Mouse (Mus musculus) MEL (cell line): Measurements from ENCODE around the gene Trpm2. TPM values are rescaled to one million over a fixed set of nuclear protein-coding genes. Genes with fewer than 3 reads are reported as not detected.

Experiments used
- DNase-seq: peaks from one replicate; pipeline ENCODE4 v3.0.0; 2011; ENCODE audit warnings: low read depth, low spot score
- H3K27ac ChIP-seq: 2 replicates; pipeline ENCODE4 v1.5.1; 2012; ENCODE audit warnings: low read depth, mild to moderate bottlenecking, control low read depth, low read length, moderate library complexity; ENCODE audit not compliant: control insufficient read depth
- H3K27me3 ChIP-seq, 2 experiments: fragments of 150-350 bp in 1 of 2; sonication (generic) in 1 of 2; 2 replicates each; pipeline ENCODE4 v1.6.1; 2012; ENCODE audit warnings: low read length in 2 of 2, mild to moderate bottlenecking in 2 of 2, improper control_type of control experiment in 1 of 2, moderate library complexity in 1 of 2; ENCODE audit not compliant: insufficient read depth in 2 of 2, control insufficient read depth in 1 of 2
- H3K36me3 ChIP-seq, 2 experiments: 2 replicates each; pipeline ENCODE4 v1.6.1; 2012 to 2014; ENCODE audit warnings: low read length in 2 of 2, improper control_type of control experiment in 1 of 2, inconsistent platforms in 1 of 2, mild to moderate bottlenecking in 1 of 2; ENCODE audit not compliant: insufficient read depth in 2 of 2, control insufficient read depth in 1 of 2
- H3K4me1 ChIP-seq, 2 experiments: fragments of 150-350 bp in 1 of 2; sonication (generic) in 1 of 2; 2 replicates each; pipeline ENCODE4 v1.6.1; 2012; ENCODE audit warnings: low read length in 2 of 2, improper control_type of control experiment in 1 of 2, mild to moderate bottlenecking in 1 of 2; ENCODE audit not compliant: insufficient read depth in 2 of 2, control insufficient read depth in 1 of 2
- H3K4me3 ChIP-seq, 2 experiments: fragments of 150-350 bp in 1 of 2; sonication (generic) in 1 of 2; 2 replicates each; pipeline ENCODE4 v1.5.1; 2012; ENCODE audit warnings: low read depth in 2 of 2, low read length in 2 of 2, mild to moderate bottlenecking in 2 of 2, moderate library complexity in 2 of 2, control low read depth in 1 of 2, improper control_type of control experiment in 1 of 2; ENCODE audit not compliant: control insufficient read depth in 1 of 2, insufficient read depth in 1 of 2
- H3K79me2 ChIP-seq: 2 replicates; pipeline ENCODE4 v1.6.1; 2012; ENCODE audit warnings: mild to moderate bottlenecking, low read length, moderate library complexity; ENCODE audit not compliant: control insufficient read depth, poor library complexity, insufficient read depth
- H3K9ac ChIP-seq: 2 replicates; pipeline ENCODE4 v1.6.1; 2012; ENCODE audit warnings: low read depth, mild to moderate bottlenecking, control low read depth, low read length, moderate library complexity; ENCODE audit not compliant: control insufficient read depth, poor library complexity, severe bottlenecking
- H3K9me3 ChIP-seq: fragments of 150-350 bp; sonication (generic); replicated peaks from 2 replicates; pipeline ENCODE4 v1.6.1; 2012; ENCODE audit warnings: mild to moderate bottlenecking, low read length, improper control_type of control experiment, moderate library complexity; ENCODE audit not compliant: insufficient read depth
- BHLHE40 ChIP-seq: IDR thresholded peaks from 2 replicates; pipeline ENCODE4 v1.6.1; 2012; ENCODE audit warnings: low read depth, mild to moderate bottlenecking, inconsistent platforms, low read length, improper control_type of control experiment, borderline replicate concordance
- CHD1 ChIP-seq: IDR thresholded peaks from 2 replicates; pipeline ENCODE4 v1.6.1; 2012; ENCODE audit warnings: low read depth, mild to moderate bottlenecking, inconsistent platforms, low read length, improper control_type of control experiment
- CHD2 ChIP-seq: IDR thresholded peaks from 2 replicates; pipeline ENCODE4 v1.6.1; 2011; ENCODE audit warnings: low read length, improper control_type of control experiment
- CTCF ChIP-seq, 3 experiments: IDR thresholded peaks in 2 of 3; conservative IDR thresholded peaks in 1 of 3; 2 replicates each; pipeline ENCODE4 v1.5.1; 2011 to 2012; ENCODE audit warnings: low read length in 3 of 3, low read depth in 2 of 3, mild to moderate bottlenecking in 2 of 3, improper control_type of control experiment in 1 of 3, inconsistent platforms in 1 of 3, mixed read lengths in 1 of 3, moderate library complexity in 1 of 3; ENCODE audit not compliant: control insufficient read depth in 1 of 3, insufficient read depth in 1 of 3, poor library complexity in 1 of 3, severe bottlenecking in 1 of 3
- E2F4 ChIP-seq: IDR thresholded peaks from 2 replicates; pipeline ENCODE4 v1.6.1; 2011; ENCODE audit warnings: low read depth, low read length, improper control_type of control experiment, borderline replicate concordance
- ETS1 ChIP-seq: IDR thresholded peaks from 2 replicates; pipeline ENCODE4 v1.6.1; 2012; ENCODE audit warnings: low read depth, mild to moderate bottlenecking, inconsistent platforms, low read length, improper control_type of control experiment, moderate library complexity
- GATA1 ChIP-seq: IDR thresholded peaks from 2 replicates; pipeline ENCODE4 v1.6.1; 2011; ENCODE audit warnings: low read depth, low read length, improper control_type of control experiment
- JUND ChIP-seq: IDR thresholded peaks from 2 replicates; pipeline ENCODE4 v1.6.1; 2011; ENCODE audit warnings: low read depth, mild to moderate bottlenecking, improper control_type of control experiment, low read length
- KAT2A ChIP-seq: conservative IDR thresholded peaks from 2 replicates; pipeline ENCODE4 v1.6.1; 2012; ENCODE audit warnings: low read depth, low read length, improper control_type of control experiment, inconsistent platforms
- MAX ChIP-seq: IDR thresholded peaks from 2 replicates; pipeline ENCODE4 v1.6.1; 2011; ENCODE audit warnings: low read length, improper control_type of control experiment
- MEF2A ChIP-seq: IDR thresholded peaks from 2 replicates; pipeline ENCODE4 v1.6.1; 2014; ENCODE audit warnings: low read depth, mild to moderate bottlenecking, inconsistent platforms, low read length, improper control_type of control experiment; ENCODE audit not compliant: poor library complexity, insufficient replicate concordance, severe bottlenecking; ENCODE audit errors: extremely low read depth
- MXI1 ChIP-seq: IDR thresholded peaks from 2 replicates; pipeline ENCODE4 v1.6.1; 2011; ENCODE audit warnings: mild to moderate bottlenecking, low read depth, low read length, improper control_type of control experiment
- MYC ChIP-seq: IDR thresholded peaks from 2 replicates; pipeline ENCODE4 v1.6.1; 2011; ENCODE audit warnings: low read depth, mild to moderate bottlenecking, low read length, improper control_type of control experiment, moderate library complexity
- NELFE ChIP-seq: IDR thresholded peaks from 2 replicates; pipeline ENCODE4 v1.6.1; 2011; ENCODE audit warnings: low read depth, low read length, improper control_type of control experiment
- NRF1 ChIP-seq: IDR thresholded peaks from 2 replicates; pipeline ENCODE4 v1.6.1; 2014; ENCODE audit warnings: low read depth, mild to moderate bottlenecking, inconsistent platforms, low read length, improper control_type of control experiment, moderate library complexity; ENCODE audit not compliant: poor library complexity, insufficient read depth, severe bottlenecking
- POLR2A ChIP-seq, 2 experiments: IDR thresholded peaks; 2 replicates each; pipeline ENCODE4 v1.6.1; 2011 to 2012; ENCODE audit warnings: low read length in 2 of 2, mild to moderate bottlenecking in 2 of 2, control low read depth in 1 of 2, improper control_type of control experiment in 1 of 2, low read depth in 1 of 2, moderate library complexity in 1 of 2; ENCODE audit not compliant: control insufficient read depth in 1 of 2, insufficient read depth in 1 of 2, poor library complexity in 1 of 2
- RAD21 ChIP-seq: IDR thresholded peaks from 2 replicates; pipeline ENCODE4 v1.6.1; 2011; ENCODE audit warnings: mild to moderate bottlenecking, low read depth, low read length, improper control_type of control experiment
- RCOR1 ChIP-seq: IDR thresholded peaks from 2 replicates; pipeline ENCODE4 v1.6.1; 2012; ENCODE audit warnings: low read depth, mild to moderate bottlenecking, inconsistent platforms, low read length, improper control_type of control experiment
- SIN3A ChIP-seq: IDR thresholded peaks from 2 replicates; pipeline ENCODE4 v1.6.1; 2012; ENCODE audit warnings: low read length, improper control_type of control experiment, inconsistent platforms
- SMC3 ChIP-seq: IDR thresholded peaks from 2 replicates; pipeline ENCODE4 v1.6.1; 2011; ENCODE audit warnings: low read depth, low read length, improper control_type of control experiment
- TAL1 ChIP-seq: IDR thresholded peaks from 2 replicates; pipeline ENCODE4 v1.6.1; 2012; ENCODE audit warnings: mild to moderate bottlenecking, inconsistent platforms, low read length, moderate library complexity, mixed read lengths
- TBP ChIP-seq: IDR thresholded peaks from 2 replicates; pipeline ENCODE4 v1.8.0; 2011; ENCODE audit warnings: low read depth, low read length, improper control_type of control experiment
- USF1 ChIP-seq: IDR thresholded peaks from 2 replicates; pipeline ENCODE4 v1.6.1; 2014; ENCODE audit warnings: low read depth, mild to moderate bottlenecking, inconsistent platforms, low read length, improper control_type of control experiment, moderate library complexity
- ZC3H11A ChIP-seq: IDR thresholded peaks from 2 replicates; pipeline ENCODE4 v1.6.1; 2012; ENCODE audit warnings: low read depth, mild to moderate bottlenecking, inconsistent platforms, low read length, improper control_type of control experiment
- ZMIZ1 ChIP-seq: IDR thresholded peaks from 2 replicates; pipeline ENCODE4 v1.6.1; 2012; ENCODE audit warnings: low read depth, mild to moderate bottlenecking, inconsistent platforms, low read length, improper control_type of control experiment, moderate library complexity
- ZNF384 ChIP-seq: IDR thresholded peaks from 2 replicates; pipeline ENCODE4 v1.6.1; 2012; ENCODE audit warnings: low read depth, mild to moderate bottlenecking, inconsistent platforms, low read length, improper control_type of control experiment
- polyA plus RNA-seq, 2 experiments: library from polyadenylated mRNA; stranded (reverse) in 1 of 2; unstranded in 1 of 2; fragments of >175 nt in 1 of 2; fragments of >200 nt in 1 of 2; gene quantifications; 2 replicates each; pipeline versions ENCODE4 v1.2.1 to v1.2.4; 2012; ENCODE audit warnings: low replicate concordance in 2 of 2, low read depth in 1 of 2; ENCODE audit not compliant: insufficient read length in 2 of 2, insufficient read depth in 1 of 2, missing spikeins in 1 of 2
- total RNA-seq: library from RNA; depleted of rRNA; stranded (reverse); fragments of 300-350 nt; gene quantifications from 2 replicates; pipeline ENCODE4 v1.2.3, GENCODE M21; 2012

Trpm2 gene
- total and polyA plus RNA-seq, 3 experiments: 7.8 to 18.5 TPM; not detected in 1

DNA sequence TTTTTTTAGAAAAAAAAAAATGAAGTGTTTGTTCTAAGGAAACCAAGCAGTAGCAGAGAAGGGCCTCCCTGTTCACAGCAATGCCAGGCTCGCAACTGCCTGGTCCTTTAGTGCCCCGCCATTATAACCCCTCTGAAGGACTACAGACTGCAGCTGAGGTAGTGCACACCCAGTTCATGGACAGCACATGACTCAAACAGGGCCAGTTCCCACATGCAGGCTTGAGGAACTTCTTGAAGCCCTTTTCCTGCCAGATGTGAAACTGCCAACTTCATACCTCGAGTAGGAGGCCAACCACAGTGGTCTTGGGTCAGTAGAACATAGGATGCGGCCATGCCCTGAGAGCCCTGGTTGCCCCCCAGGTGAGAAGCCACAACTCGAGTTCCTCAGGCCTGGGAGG is 4.0 kb upstream of the Trpm2 start:
- Histone ChIP-seq H3K9me3 (no peaks in the 10 kb centered on the region), H3K9ac (no peak overlapping the region), H3K36me3 (peaks cover 0 to 6% of the 10 kb centered on the region in 2 experiments; a peak in 2 of 4 replicates), H3K27me3 (no peaks in the 10 kb centered on the region), H3K79me2 (no peaks in the 10 kb centered on the region; the same call in 1 of the 2 replicates)
- TF ChIP-seq POLR2A (IDR thresholded peaks at IDR 0.05; ENCODE audit: control insufficient read depth in 1 of 2, insufficient read depth in 1 of 2, low read depth in 1 of 2, low read length in 2 of 2, poor library complexity in 1 of 2) (no peak), CHD2 (no peak), NELFE (no peak), E2F4 (no peak), JUND (no peak), KAT2A (no peak), GATA1 (no peak), USF1 (no peak), TAL1 (no peak)
- TF ChIP-seq, all 39 proteins: peak for 0
- no peak for DNase-seq
- Histone ChIP-seq H3K4me3 (no peak overlapping the region), H3K4me1 (peaks cover 5 to 20% of the 10 kb centered on the region in 2 experiments; a peak in 3 of 4 replicates), H3K27ac (no peak overlapping the region)

DNA sequence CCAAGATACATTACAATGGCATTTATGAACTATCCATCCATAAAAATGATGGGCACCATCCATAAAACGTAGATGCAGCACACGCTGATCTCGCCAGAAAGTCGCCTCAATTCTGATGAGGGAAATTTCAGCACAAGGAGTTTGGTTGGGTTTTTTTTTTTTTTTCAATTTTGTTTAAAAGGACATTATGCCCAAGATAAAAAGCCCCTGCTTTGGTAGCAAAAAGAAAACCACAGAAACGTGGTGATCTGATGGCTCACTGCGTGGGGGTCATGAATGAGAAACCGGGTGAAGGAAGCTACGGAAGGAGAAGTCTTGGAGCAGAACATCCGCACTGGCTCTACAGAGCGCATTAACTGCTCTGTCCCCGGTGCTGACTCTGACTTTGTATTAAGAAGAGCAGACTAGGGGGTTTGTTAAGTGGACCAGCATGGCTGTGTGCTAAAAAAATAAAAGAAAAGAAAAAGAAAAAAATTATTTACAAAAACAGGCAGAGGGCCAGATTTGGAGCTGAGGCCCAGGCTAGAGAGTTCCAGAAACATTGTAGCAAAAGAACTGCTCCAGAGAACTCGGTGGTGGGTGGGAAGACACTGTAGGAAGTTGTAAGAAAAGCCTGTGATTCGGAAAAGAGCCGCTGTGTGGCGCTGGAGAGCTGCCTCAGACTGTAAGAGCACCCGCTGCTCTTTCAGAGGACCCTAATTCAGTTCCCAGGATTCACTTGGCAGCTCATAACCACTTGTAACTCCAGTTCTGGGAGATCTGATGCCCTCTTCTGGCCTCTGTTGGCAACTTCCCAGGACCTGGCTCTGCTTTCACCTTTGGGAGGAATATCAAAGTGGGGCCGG is 1.6 kb upstream of the Trpm2 start:
- Histone ChIP-seq H3K9me3 (no peaks in the 10 kb centered on the region), H3K36me3 (peaks cover 0 to 6% of the 10 kb centered on the region in 2 experiments; a peak in 2 of 4 replicates), H3K9ac (peak overlapping the region; percentile 61), H3K27ac (peak overlapping the region; percentile 77), H3K27me3 (no peaks in the 10 kb centered on the region), H3K4me1 (peaks cover 5 to 15% of the 10 kb centered on the region in 2 experiments; a peak in 3 of 4 replicates), H3K4me3 (peak overlapping the region; percentile 46 to 58)
- DNase-seq: peak; percentile 89
- TF ChIP-seq NRF1 (0 out of 2 replicates have a peak, but pooled peaks have one; percentile 17), MAX (0 out of 2 replicates have a peak, but pooled peaks have one; percentile 10), NELFE (no peak), ZMIZ1 (no peak), MEF2A (no peak), CHD1 (0 out of 2 replicates have a peak, but pooled peaks have one; percentile 64), POLR2A (IDR thresholded peaks at IDR 0.05; ENCODE audit: control insufficient read depth in 1 of 2, insufficient read depth in 1 of 2, low read depth in 1 of 2, low read length in 2 of 2, poor library complexity in 1 of 2) (no peak), MXI1 (peak; percentile 97), TAL1 (no peak), TBP (peak; percentile 42), ETS1 (0 out of 2 replicates have a peak, but pooled peaks have one; percentile 26), RCOR1 (no peak), SMC3 (peak; percentile 56), BHLHE40 (no peak), GATA1 (no peak), ZC3H11A (peak; percentile 64), CTCF (IDR thresholded peaks at IDR 0.05 in 2 of 3, conservative IDR thresholded peaks at IDR 0.05 in 1 of 3; ENCODE audit: control insufficient read depth in 1 of 3, insufficient read depth in 1 of 3, low read depth in 2 of 3, low read length in 3 of 3, poor library complexity in 1 of 3, severe bottlenecking in 1 of 3) (peak; percentile 69 to 79 (median 77)), ZNF384 (peak; percentile 79), SIN3A (peak; percentile 98), RAD21 (peak; percentile 69), MYC (peak; percentile 6; the same call in 1 of the 2 replicates)
- TF ChIP-seq, all 39 proteins: peak for 13
- no peaks in the 10 kb centered on the region; the same call in 1 of the 2 replicates for H3K79me2 ChIP-seq
